Mouse (Mus musculus): ENCODE measurements around the gene Trnau1ap.

GRCm38 (mm10) chr4:132365450-132366060 lies 36.2 kb upstream of the Trnau1ap start:
- no peak for TF ChIP-seq POLR2A (IDR thresholded peaks at IDR 0.05; ENCODE audit: low read depth, low read length)
- no peak for TF ChIP-seq CTCF (conservative IDR thresholded peaks at IDR 0.05 in 1 of 2, IDR thresholded peaks at IDR 0.05 in 1 of 2; ENCODE audit: low read depth in 2 of 2, low read length in 2 of 2)
- no peak for TF ChIP-seq NRF1 (IDR thresholded peaks at IDR 0.05; ENCODE audit: low read depth, low read length)
- TF ChIP-seq MAX (IDR thresholded peaks at IDR 0.05; ENCODE audit: low read length) = no peak
- TF ChIP-seq RCOR1 (conservative IDR thresholded peaks at IDR 0.05; ENCODE audit: low read depth, low read length) = no peak
